Mouse (Mus musculus) MEL (cell line): Measurements from ENCODE around the gene Pde7b. TPM values are rescaled to one million over a fixed set of nuclear protein-coding genes. Genes with fewer than 3 reads are reported as not detected.

ENCODE experiments used
- DNase-seq: peaks from one replicate; pipeline ENCODE4 v3.0.0; 2011; ENCODE audit warnings: low read depth, low spot score
- H3K27ac ChIP-seq: 2 replicates; pipeline ENCODE4 v1.5.1; 2012; ENCODE audit warnings: low read depth, mild to moderate bottlenecking, control low read depth, low read length, moderate library complexity; ENCODE audit not compliant: control insufficient read depth
- H3K27me3 ChIP-seq, 2 experiments: fragments of 150-350 bp in 1 of 2; sonication (generic) in 1 of 2; 2 replicates each; pipeline ENCODE4 v1.6.1; 2012; ENCODE audit warnings: low read length in 2 of 2, mild to moderate bottlenecking in 2 of 2, improper control_type of control experiment in 1 of 2, moderate library complexity in 1 of 2; ENCODE audit not compliant: insufficient read depth in 2 of 2, control insufficient read depth in 1 of 2
- H3K36me3 ChIP-seq, 2 experiments: 2 replicates each; pipeline ENCODE4 v1.6.1; 2012 to 2014; ENCODE audit warnings: low read length in 2 of 2, improper control_type of control experiment in 1 of 2, inconsistent platforms in 1 of 2, mild to moderate bottlenecking in 1 of 2; ENCODE audit not compliant: insufficient read depth in 2 of 2, control insufficient read depth in 1 of 2
- H3K4me1 ChIP-seq, 2 experiments: fragments of 150-350 bp in 1 of 2; sonication (generic) in 1 of 2; 2 replicates each; pipeline ENCODE4 v1.6.1; 2012; ENCODE audit warnings: low read length in 2 of 2, improper control_type of control experiment in 1 of 2, mild to moderate bottlenecking in 1 of 2; ENCODE audit not compliant: insufficient read depth in 2 of 2, control insufficient read depth in 1 of 2
- H3K4me3 ChIP-seq, 2 experiments: fragments of 150-350 bp in 1 of 2; sonication (generic) in 1 of 2; 2 replicates each; pipeline ENCODE4 v1.5.1; 2012; ENCODE audit warnings: low read depth in 2 of 2, low read length in 2 of 2, mild to moderate bottlenecking in 2 of 2, moderate library complexity in 2 of 2, control low read depth in 1 of 2, improper control_type of control experiment in 1 of 2; ENCODE audit not compliant: control insufficient read depth in 1 of 2, insufficient read depth in 1 of 2
- H3K79me2 ChIP-seq: 2 replicates; pipeline ENCODE4 v1.6.1; 2012; ENCODE audit warnings: mild to moderate bottlenecking, low read length, moderate library complexity; ENCODE audit not compliant: control insufficient read depth, poor library complexity, insufficient read depth
- H3K9ac ChIP-seq: 2 replicates; pipeline ENCODE4 v1.6.1; 2012; ENCODE audit warnings: low read depth, mild to moderate bottlenecking, control low read depth, low read length, moderate library complexity; ENCODE audit not compliant: control insufficient read depth, poor library complexity, severe bottlenecking
- H3K9me3 ChIP-seq: fragments of 150-350 bp; sonication (generic); replicated peaks from 2 replicates; pipeline ENCODE4 v1.6.1; 2012; ENCODE audit warnings: mild to moderate bottlenecking, low read length, improper control_type of control experiment, moderate library complexity; ENCODE audit not compliant: insufficient read depth
- BHLHE40 ChIP-seq: IDR thresholded peaks from 2 replicates; pipeline ENCODE4 v1.6.1; 2012; ENCODE audit warnings: low read depth, mild to moderate bottlenecking, inconsistent platforms, low read length, improper control_type of control experiment, borderline replicate concordance
- CTCF ChIP-seq, 3 experiments: IDR thresholded peaks in 2 of 3; conservative IDR thresholded peaks in 1 of 3; 2 replicates each; pipeline ENCODE4 v1.5.1; 2011 to 2012; ENCODE audit warnings: low read length in 3 of 3, low read depth in 2 of 3, mild to moderate bottlenecking in 2 of 3, improper control_type of control experiment in 1 of 3, inconsistent platforms in 1 of 3, mixed read lengths in 1 of 3, moderate library complexity in 1 of 3; ENCODE audit not compliant: control insufficient read depth in 1 of 3, insufficient read depth in 1 of 3, poor library complexity in 1 of 3, severe bottlenecking in 1 of 3
- E2F4 ChIP-seq: IDR thresholded peaks from 2 replicates; pipeline ENCODE4 v1.6.1; 2011; ENCODE audit warnings: low read depth, low read length, improper control_type of control experiment, borderline replicate concordance
- EP300 ChIP-seq, 2 experiments: IDR thresholded peaks; 2 replicates each; pipeline ENCODE4 v1.6.1; 2011; ENCODE audit warnings: improper control_type of control experiment in 2 of 2, low read length in 2 of 2, low read depth in 1 of 2, mild to moderate bottlenecking in 1 of 2
- ETS1 ChIP-seq: IDR thresholded peaks from 2 replicates; pipeline ENCODE4 v1.6.1; 2012; ENCODE audit warnings: low read depth, mild to moderate bottlenecking, inconsistent platforms, low read length, improper control_type of control experiment, moderate library complexity
- HCFC1 ChIP-seq: IDR thresholded peaks from 2 replicates; pipeline ENCODE4 v1.6.1; 2012; ENCODE audit warnings: low read depth, mild to moderate bottlenecking, inconsistent platforms, low read length, improper control_type of control experiment, moderate library complexity
- JUND ChIP-seq: IDR thresholded peaks from 2 replicates; pipeline ENCODE4 v1.6.1; 2011; ENCODE audit warnings: low read depth, mild to moderate bottlenecking, improper control_type of control experiment, low read length
- MAFK ChIP-seq: IDR thresholded peaks from 2 replicates; pipeline ENCODE4 v1.6.1; 2011; ENCODE audit warnings: low read depth, mild to moderate bottlenecking, low read length, improper control_type of control experiment, borderline replicate concordance
- MXI1 ChIP-seq: IDR thresholded peaks from 2 replicates; pipeline ENCODE4 v1.6.1; 2011; ENCODE audit warnings: mild to moderate bottlenecking, low read depth, low read length, improper control_type of control experiment
- MYC ChIP-seq: IDR thresholded peaks from 2 replicates; pipeline ENCODE4 v1.6.1; 2011; ENCODE audit warnings: low read depth, mild to moderate bottlenecking, low read length, improper control_type of control experiment, moderate library complexity
- NELFE ChIP-seq: IDR thresholded peaks from 2 replicates; pipeline ENCODE4 v1.6.1; 2011; ENCODE audit warnings: low read depth, low read length, improper control_type of control experiment
- NRF1 ChIP-seq: IDR thresholded peaks from 2 replicates; pipeline ENCODE4 v1.6.1; 2014; ENCODE audit warnings: low read depth, mild to moderate bottlenecking, inconsistent platforms, low read length, improper control_type of control experiment, moderate library complexity; ENCODE audit not compliant: poor library complexity, insufficient read depth, severe bottlenecking
- POLR2A ChIP-seq, 2 experiments: IDR thresholded peaks; 2 replicates each; pipeline ENCODE4 v1.6.1; 2011 to 2012; ENCODE audit warnings: low read length in 2 of 2, mild to moderate bottlenecking in 2 of 2, control low read depth in 1 of 2, improper control_type of control experiment in 1 of 2, low read depth in 1 of 2, moderate library complexity in 1 of 2; ENCODE audit not compliant: control insufficient read depth in 1 of 2, insufficient read depth in 1 of 2, poor library complexity in 1 of 2
- POLR2AphosphoS2 ChIP-seq: IDR thresholded peaks from 2 replicates; pipeline ENCODE4 v1.6.1; 2011; ENCODE audit warnings: low read length, improper control_type of control experiment
- POLR2AphosphoS5 ChIP-seq: IDR thresholded peaks from 2 replicates; pipeline ENCODE4 v1.6.1; 2012; ENCODE audit warnings: low read depth, borderline replicate concordance, mild to moderate bottlenecking, inconsistent platforms, low read length, moderate library complexity, mixed read lengths
- RAD21 ChIP-seq: IDR thresholded peaks from 2 replicates; pipeline ENCODE4 v1.6.1; 2011; ENCODE audit warnings: mild to moderate bottlenecking, low read depth, low read length, improper control_type of control experiment
- RCOR1 ChIP-seq: IDR thresholded peaks from 2 replicates; pipeline ENCODE4 v1.6.1; 2012; ENCODE audit warnings: low read depth, mild to moderate bottlenecking, inconsistent platforms, low read length, improper control_type of control experiment
- SMC3 ChIP-seq: IDR thresholded peaks from 2 replicates; pipeline ENCODE4 v1.6.1; 2011; ENCODE audit warnings: low read depth, low read length, improper control_type of control experiment
- TAL1 ChIP-seq: IDR thresholded peaks from 2 replicates; pipeline ENCODE4 v1.6.1; 2012; ENCODE audit warnings: mild to moderate bottlenecking, inconsistent platforms, low read length, moderate library complexity, mixed read lengths
- TBP ChIP-seq: IDR thresholded peaks from 2 replicates; pipeline ENCODE4 v1.8.0; 2011; ENCODE audit warnings: low read depth, low read length, improper control_type of control experiment
- USF2 ChIP-seq, 2 experiments: IDR thresholded peaks; 2 replicates each; pipeline ENCODE4 v1.6.1; 2011 to 2012; ENCODE audit warnings: improper control_type of control experiment in 2 of 2, low read length in 2 of 2, borderline replicate concordance in 1 of 2, inconsistent platforms in 1 of 2, low read depth in 1 of 2, mild to moderate bottlenecking in 1 of 2; ENCODE audit not compliant: insufficient read depth in 1 of 2
- ZKSCAN1 ChIP-seq: IDR thresholded peaks from 2 replicates; pipeline ENCODE4 v1.6.1; 2012; ENCODE audit warnings: low read depth, mild to moderate bottlenecking, inconsistent platforms, low read length, improper control_type of control experiment, moderate library complexity
- ZMIZ1 ChIP-seq: IDR thresholded peaks from 2 replicates; pipeline ENCODE4 v1.6.1; 2012; ENCODE audit warnings: low read depth, mild to moderate bottlenecking, inconsistent platforms, low read length, improper control_type of control experiment, moderate library complexity
- polyA plus RNA-seq, 2 experiments: library from polyadenylated mRNA; stranded (reverse) in 1 of 2; unstranded in 1 of 2; fragments of >175 nt in 1 of 2; fragments of >200 nt in 1 of 2; gene quantifications; 2 replicates each; pipeline versions ENCODE4 v1.2.1 to v1.2.4; 2012; ENCODE audit warnings: low replicate concordance in 2 of 2, low read depth in 1 of 2; ENCODE audit not compliant: insufficient read length in 2 of 2, insufficient read depth in 1 of 2, missing spikeins in 1 of 2
- total RNA-seq: library from RNA; depleted of rRNA; stranded (reverse); fragments of 300-350 nt; gene quantifications from 2 replicates; pipeline ENCODE4 v1.2.3, GENCODE M21; 2012

Pde7b gene
- total and polyA plus RNA-seq, 3 experiments = 0.04 TPM; not detected in 2

DNA sequence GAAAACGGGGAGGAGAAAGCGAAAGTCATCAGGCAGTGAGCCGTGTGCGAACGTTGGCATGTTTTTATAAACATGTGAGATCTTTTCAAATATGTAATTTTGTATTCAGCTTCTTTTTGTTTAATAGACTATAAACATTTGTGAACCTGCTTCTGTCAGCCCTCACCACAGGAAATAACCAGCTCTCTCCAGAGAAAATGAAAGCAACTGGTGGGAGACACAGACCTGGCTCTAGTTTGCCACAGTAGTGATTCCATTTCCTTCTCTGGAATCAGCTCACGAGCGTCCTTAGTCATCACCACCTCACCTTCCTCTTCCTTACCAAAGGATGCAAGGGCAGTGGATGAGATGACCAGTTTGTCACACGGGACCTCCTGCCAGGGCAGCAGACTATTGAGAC lies 252.9 kb downstream of the Pde7b start:
- no peak overlapping the region for H3K9ac ChIP-seq
- TF ChIP-seq MXI1 = no peak
- no peak for TF ChIP-seq NELFE
- no peak for TF ChIP-seq RCOR1
- TF ChIP-seq EP300 (IDR thresholded peaks at IDR 0.05; ENCODE audit: low read depth in 1 of 2, low read length in 2 of 2) = no peak
- no peak for TF ChIP-seq BHLHE40
- TF ChIP-seq MYC = no peak
- TF ChIP-seq HCFC1 = no peak
- no peak for TF ChIP-seq POLR2AphosphoS5
- no peak for TF ChIP-seq USF2 (IDR thresholded peaks at IDR 0.05; ENCODE audit: borderline replicate concordance in 1 of 2, insufficient read depth in 1 of 2, low read depth in 1 of 2, low read length in 2 of 2)
- no peak for TF ChIP-seq CTCF (IDR thresholded peaks at IDR 0.05 in 2 of 3, conservative IDR thresholded peaks at IDR 0.05 in 1 of 3; ENCODE audit: control insufficient read depth in 1 of 3, insufficient read depth in 1 of 3, low read depth in 2 of 3, low read length in 3 of 3, poor library complexity in 1 of 3, severe bottlenecking in 1 of 3)
- no peak for TF ChIP-seq POLR2A (IDR thresholded peaks at IDR 0.05; ENCODE audit: control insufficient read depth in 1 of 2, insufficient read depth in 1 of 2, low read depth in 1 of 2, low read length in 2 of 2, poor library complexity in 1 of 2)
- TF ChIP-seq, all 39 proteins: peak for 0
- no peaks in the 10 kb centered on the region for H3K36me3 ChIP-seq
- H3K9me3 ChIP-seq = no peaks in the 10 kb centered on the region
- H3K4me1 ChIP-seq = no peaks in the 10 kb centered on the region
- H3K79me2 ChIP-seq = no peaks in the 10 kb centered on the region
- H3K27me3 ChIP-seq = no peaks in the 10 kb centered on the region; a peak in 2 of 4 replicates
- no peak overlapping the region for H3K27ac ChIP-seq
- no peak for DNase-seq
- no peak overlapping the region for H3K4me3 ChIP-seq

DNA sequence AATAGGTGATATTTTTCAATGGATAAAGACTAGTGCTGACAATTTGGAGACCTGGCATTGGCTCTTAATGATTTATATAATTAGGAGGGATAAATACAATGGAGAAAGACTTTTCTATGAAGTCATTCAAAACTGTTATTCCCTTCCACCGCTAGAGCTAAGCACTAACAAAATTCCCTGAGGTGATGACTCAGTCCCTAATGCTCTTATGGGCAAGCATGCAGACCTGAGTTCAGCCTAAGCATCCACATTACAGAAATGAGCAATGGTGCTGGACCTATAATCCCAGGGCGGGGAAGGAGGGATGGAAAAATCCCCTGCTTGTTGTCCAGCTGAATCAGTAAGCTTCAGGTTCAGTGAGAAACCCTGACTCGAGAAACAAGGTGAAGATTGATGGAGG lies 260.2 kb downstream of the Pde7b start:
- Histone ChIP-seq H3K9me3 (no peaks in the 10 kb centered on the region), H3K27ac (no peak overlapping the region), H3K4me3 (no peak overlapping the region), H3K36me3 (no peaks in the 10 kb centered on the region), H3K27me3 (peaks cover 3 to 6% of the 10 kb centered on the region in 2 experiments; a peak in 3 of 4 replicates), H3K9ac (no peak overlapping the region), H3K4me1 (no peaks in the 10 kb centered on the region), H3K79me2 (no peaks in the 10 kb centered on the region)
- no peak for DNase-seq
- TF ChIP-seq TAL1 = no peak
- no peak for TF ChIP-seq POLR2AphosphoS2
- TF ChIP-seq E2F4 = no peak
- no peak for TF ChIP-seq SMC3
- TF ChIP-seq ZKSCAN1 = no peak
- no peak for TF ChIP-seq NRF1
- TF ChIP-seq RAD21 = no peak
- no peak for TF ChIP-seq ZMIZ1
- TF ChIP-seq HCFC1 = no peak
- no peak for TF ChIP-seq TBP
- no peak for TF ChIP-seq ETS1
- no peak for TF ChIP-seq JUND
- no peak for TF ChIP-seq MAFK
